Mouse (Mus musculus): ENCODE measurements around the gene Ttc27.

DNA sequence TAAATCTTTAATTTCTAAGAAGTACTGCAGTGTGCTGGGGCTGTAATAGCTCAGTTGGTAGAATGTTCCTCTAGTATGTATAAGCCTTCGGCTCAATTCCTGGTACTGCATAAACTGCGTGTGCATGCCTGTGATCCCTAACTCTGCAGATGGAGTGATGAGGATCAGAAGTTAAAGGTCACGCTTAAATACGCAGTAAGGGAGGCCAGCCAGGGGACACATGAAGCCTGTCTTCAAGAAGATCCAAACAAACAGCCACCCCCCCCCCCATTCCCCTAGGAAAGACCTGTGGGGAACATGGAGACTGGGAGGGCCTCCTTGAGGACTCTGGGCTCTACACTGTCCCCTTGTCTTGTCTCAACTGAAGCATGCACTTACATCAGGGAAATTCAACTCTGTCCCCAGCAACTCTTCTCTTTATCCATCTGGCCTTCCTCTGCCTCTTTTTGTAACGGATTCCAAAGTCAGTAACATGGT lies 36.1 kb downstream of the Ttc27 start:
- TF ChIP-seq POLR2A (IDR thresholded peaks at IDR 0.05; ENCODE audit: extremely low read depth, insufficient read depth, low read length) (no peak), CTCF (IDR thresholded peaks at IDR 0.05; ENCODE audit: extremely low read depth, insufficient read depth, low read length) (no peak)
